Mouse (Mus musculus): ENCODE measurements around the gene Zfand2a.

The Zfand2a gene

DNA sequence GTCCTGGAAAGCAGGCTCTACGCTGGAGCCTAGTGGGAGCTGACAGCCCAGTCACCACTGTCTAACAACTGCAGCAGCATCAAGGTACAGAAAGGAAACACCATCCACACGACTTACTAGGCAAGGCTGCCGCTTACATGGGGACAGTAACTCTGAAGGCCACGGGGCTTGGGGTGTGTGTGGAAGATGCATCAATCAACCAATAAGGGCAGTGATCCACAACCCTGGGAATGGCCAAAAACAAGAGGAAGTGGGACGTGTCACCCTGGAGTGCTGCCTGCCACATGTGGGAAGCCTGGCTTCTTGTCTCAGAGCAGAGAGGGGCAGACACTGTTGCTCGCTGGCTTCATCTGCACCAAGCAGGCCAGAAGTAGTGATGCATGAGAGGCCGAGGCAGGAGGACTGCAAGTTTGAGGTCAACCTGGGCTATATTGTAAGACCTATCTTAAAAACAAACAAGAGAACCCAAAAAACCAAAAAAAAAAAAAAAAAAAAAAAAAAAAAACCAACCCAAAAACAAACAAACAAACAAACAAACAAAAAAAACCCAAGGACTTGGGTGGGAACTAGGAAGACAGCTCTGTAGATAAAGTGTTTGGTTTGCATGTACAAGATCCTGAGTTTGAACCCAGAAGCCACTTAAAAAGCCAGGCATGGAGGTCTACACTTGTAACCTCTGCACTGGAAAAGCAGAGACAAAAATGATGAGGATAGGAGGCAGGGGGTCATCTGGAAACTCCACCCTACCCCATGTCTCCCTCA lies 51.4 kb downstream of the Zfand2a start:
- no peak for DNase-seq (ENCODE audit: extremely low read depth, low read depth)

DNA sequence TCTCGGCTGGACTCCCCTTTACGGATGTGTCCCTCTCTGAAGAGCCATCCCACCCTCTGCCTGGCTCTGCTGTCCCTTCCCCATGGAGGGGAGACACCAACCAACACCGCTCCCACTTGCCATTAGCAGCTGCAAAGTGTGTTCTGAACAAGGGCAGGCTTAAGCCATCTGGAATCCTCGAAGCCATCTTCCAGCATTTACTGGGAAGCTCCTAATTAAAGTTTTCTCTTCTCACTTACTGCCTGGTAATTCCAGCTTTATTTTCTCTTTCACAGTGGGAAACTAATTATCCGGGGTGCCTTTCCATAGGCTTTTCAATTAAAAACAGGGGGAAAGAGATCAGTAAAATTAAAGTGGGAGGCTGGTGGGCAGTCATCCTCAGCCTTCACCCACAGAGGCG lies 52.0 kb downstream of the Zfand2a start:
- DNase-seq (ENCODE audit: extremely low read depth, low read depth) = no peak

DNA sequence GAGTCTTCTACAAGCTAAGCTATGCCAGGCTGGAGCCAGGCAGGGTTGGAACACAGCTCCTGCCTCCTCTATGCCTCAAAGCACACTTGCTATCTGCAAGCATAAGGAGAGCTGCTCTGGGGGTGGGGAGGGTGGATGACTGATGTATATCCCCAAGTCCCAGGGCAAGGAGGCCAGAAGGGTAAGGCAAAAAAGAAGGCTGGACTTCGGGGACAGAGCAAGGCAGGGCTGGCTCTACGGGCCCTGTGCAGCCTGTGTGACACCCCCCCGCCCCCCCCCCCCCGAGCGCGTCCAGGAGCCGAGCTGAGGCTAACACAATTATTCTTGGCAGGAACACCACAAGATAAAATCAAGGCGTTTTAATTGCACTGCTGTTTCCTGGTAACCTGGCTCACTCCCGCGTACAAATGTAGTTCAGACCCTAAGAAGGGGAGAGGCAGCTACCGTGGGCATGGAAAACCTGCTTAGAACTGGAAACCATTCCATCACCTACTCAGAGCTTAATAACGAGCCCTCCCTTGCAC lies 54.5 kb downstream of the Zfand2a start:
- no peak for DNase-seq (ENCODE audit: extremely low read depth, low read depth)

DNA sequence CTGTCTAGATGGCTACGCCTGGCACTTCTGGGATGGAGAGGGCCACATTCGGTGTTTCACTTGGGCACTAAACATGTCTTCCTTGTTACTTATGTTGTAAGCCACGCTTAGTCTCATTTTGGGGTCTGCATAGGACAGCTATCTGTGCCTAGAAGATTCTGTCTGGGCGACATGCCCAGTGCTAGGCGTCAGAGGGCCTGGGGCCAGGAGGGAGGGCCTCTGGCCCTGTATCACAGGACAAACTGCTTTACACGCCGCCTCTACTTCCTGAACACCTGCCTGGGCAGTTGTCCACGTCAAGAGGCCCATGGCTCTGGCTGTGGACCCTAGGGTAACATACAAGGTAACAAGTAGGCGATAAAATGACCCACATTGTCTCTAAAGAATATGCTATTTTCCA lies 56.4 kb downstream of the Zfand2a start:
- no peak for DNase-seq (ENCODE audit: extremely low read depth, low read depth)

DNA sequence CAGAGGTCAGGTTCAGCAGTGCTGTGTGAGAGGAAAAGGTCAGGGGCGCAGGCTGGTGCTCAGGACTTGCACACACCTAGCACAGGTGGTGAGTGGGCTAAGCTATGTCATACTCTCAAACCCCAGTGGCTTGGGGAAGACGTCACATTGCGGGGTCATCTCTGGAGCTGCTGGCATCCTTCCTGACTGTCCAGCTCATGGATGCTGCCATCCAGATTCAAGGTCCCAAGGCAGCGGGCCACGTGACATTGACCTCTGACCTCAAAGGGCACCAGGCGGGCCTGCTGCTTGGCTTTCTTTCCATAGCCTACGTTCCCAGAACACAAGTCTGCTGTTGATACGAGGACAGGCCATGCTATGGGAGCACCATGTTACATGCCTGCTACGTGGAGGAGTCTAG lies 57.3 kb downstream of the Zfand2a start:
- DNase-seq (ENCODE audit: extremely low read depth, low read depth) = no peak

DNA sequence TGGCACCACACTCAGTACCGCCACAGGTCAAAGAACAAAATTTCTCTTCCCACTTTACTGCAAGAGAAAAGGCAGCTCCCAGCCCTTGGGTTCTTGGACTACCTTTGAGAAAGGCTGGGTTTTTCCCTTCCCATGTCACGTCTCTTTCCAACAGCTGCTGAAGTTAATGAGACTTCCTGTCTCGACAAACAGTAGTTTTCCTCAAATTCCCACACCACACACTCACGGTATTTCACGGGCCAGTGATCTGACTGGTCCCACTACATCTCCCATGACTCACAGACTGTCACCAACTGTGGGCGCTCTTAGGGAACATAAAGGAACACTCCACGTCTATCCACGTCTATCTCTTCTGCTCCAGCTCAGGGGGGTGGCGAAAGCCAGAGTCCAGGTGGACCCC lies 59.2 kb downstream of the Zfand2a start:
- DNase-seq (ENCODE audit: extremely low read depth, low read depth) = no peak

DNA sequence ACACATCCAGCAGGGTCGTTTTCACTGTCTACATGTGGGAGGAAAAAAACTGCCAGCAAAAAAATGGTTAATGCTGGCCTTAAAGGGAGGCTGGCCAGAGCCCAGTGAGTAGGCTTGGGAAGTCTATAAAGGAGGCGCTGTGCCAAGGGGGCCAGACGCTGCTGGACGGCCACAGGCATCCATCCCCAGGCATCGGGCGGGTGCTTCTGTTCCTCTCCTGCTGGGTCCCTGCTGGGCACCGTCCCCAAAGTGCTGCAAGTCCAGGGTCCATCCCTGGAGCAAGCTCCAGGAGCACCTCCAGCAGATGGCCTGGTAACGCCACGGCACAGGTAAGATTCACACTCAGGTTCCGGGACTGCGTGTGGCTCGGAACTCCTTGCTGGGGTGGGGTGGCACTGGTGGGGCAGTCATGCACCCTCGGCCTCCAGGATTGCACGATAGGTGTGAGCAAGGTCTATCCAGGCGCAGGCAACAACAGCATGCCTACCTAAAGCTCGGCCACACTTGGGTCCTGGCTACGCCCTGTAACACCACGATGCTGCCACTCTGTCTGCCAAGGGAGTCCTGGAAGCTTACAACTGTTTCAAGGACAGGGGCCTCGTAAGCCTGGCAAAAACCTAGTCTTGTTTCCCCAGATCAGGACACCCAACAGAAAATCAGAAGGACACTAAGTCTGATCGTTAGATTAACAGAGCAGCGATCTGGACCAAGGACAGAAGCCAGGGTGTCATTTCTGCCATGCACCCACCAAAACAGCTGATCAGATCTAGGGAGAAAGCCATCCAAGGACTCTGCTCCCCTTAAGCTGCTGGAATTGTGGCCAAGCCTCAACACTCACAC lies 61.1 kb downstream of the Zfand2a start, which contains the start of gene Gper1:
Gene Gper1, plus strand, starts transcription at position 126 of the 840 bp plus-strand sequence.
- DNase-seq (ENCODE audit: extremely low read depth, low read depth) = no peak
